Mouse (Mus musculus) intestine, postnatal 0 days (tissue): ENCODE results near the gene Igsf3. TPM values are rescaled to one million over a fixed set of nuclear protein-coding genes. Genes with fewer than 3 reads are reported as not detected.
A peak's percentile ranks its signal among the peaks of the same experiment; 100 is the strongest.

Experiments used
- ATAC-seq: fragments of 200-750 bp; cut with Nextera tagmentation; 2 replicates; pipeline ENCODE4 v1.8.0; 2017; ENCODE audit warnings: mild to moderate bottlenecking, moderate TSS enrichment, moderate library complexity
- H3K27ac ChIP-seq: fragments of 300-500 bp; sonication (generic); 2 replicates; pipeline ENCODE4 v1.5.1; 2014; ENCODE audit warnings: mild to moderate bottlenecking, low read depth, low read length, moderate library complexity
- H3K27me3 ChIP-seq: fragments of 300-500 bp; sonication (generic); replicated peaks from 2 replicates; pipeline ENCODE4 v1.6.1; 2014; ENCODE audit warnings: low read length, mixed read lengths; ENCODE audit not compliant: control insufficient read depth, insufficient read depth
- H3K36me3 ChIP-seq: fragments of 300-500 bp; sonication (generic); 2 replicates; pipeline ENCODE4 v1.6.1; 2014; ENCODE audit warnings: mild to moderate bottlenecking, moderate library complexity; ENCODE audit not compliant: control insufficient read depth, insufficient read depth
- H3K4me1 ChIP-seq: fragments of 300-500 bp; sonication (generic); replicated peaks from 2 replicates; pipeline ENCODE4 v1.6.1; 2014; ENCODE audit warnings: antibody characterized with exemption, low read length, mixed read lengths; ENCODE audit not compliant: control insufficient read depth, insufficient read depth
- H3K4me2 ChIP-seq: fragments of 300-500 bp; sonication (generic); replicated peaks from 2 replicates; pipeline ENCODE4 v1.6.1; 2014; ENCODE audit warnings: low read depth, mild to moderate bottlenecking, moderate library complexity
- H3K4me3 ChIP-seq: fragments of 300-500 bp; sonication (generic); 2 replicates; pipeline ENCODE4 v1.5.1; 2014; ENCODE audit warnings: low read depth, low read length
- H3K9ac ChIP-seq: fragments of 300-500 bp; sonication (generic); 2 replicates; pipeline ENCODE4 v1.6.1; 2014; ENCODE audit warnings: mild to moderate bottlenecking, low read depth, low read length
- H3K9me3 ChIP-seq: fragments of 300-500 bp; sonication (generic); 2 replicates; pipeline ENCODE4 v1.6.1; 2016; ENCODE audit warnings: mixed run types; ENCODE audit not compliant: control insufficient read depth
- CTCF ChIP-seq: sonication (generic); IDR thresholded peaks from 2 replicates; pipeline ENCODE4 v1.5.1; 2016; ENCODE audit warnings: low read depth, mild to moderate bottlenecking, control low read depth, antibody characterized with exemption, moderate library complexity
- WGBS: fragments of 180-500 bp; shearing (Covaris S2); extraction: QIAGEN DNeasy Blood & Tissue Kit; methylation state at CpG from one replicate; pipeline ENCODE4 v1.1.7; 2014; 5-methylcytosine and 5-hydroxymethylcytosine counted together
- polyA plus RNA-seq: library from polyadenylated mRNA; unstranded; fragments of >200 nt; fragmentation: Nextera tagmentation; extraction: Ambion mirVana; gene quantifications from 2 replicates; pipeline ENCODE4 v1.2.1, GENCODE M21; 2015

Gene Igsf3
- polyA plus RNA-seq: 13.0 and 14.2 TPM in 2 replicates

- Histone ChIP-seq H3K9me3 (no peaks in the 10 kb centered on the region), H3K27ac (peak within 1 kb of the TSS; percentile 37; the same call in 1 of the 2 replicates), H3K9ac (peak within 1 kb of the TSS; percentile 79), H3K4me1 (peaks cover 11% of the 10 kb centered on the region; the same call in 1 of the 2 replicates), H3K4me3 (peak within 1 kb of the TSS; percentile 80), H3K27me3 (no peaks in the 10 kb centered on the region), H3K36me3 (no peaks in the 10 kb centered on the region), H3K4me2 (peak within 1 kb of the TSS; percentile 100)
- TF ChIP-seq CTCF: no peak
- 5% methylated on average over 42 of the region's 56 CpGs for WGBS
- peak; percentile 89 for ATAC-seq
Measured at GRCm38 (mm10) chr3:101376538-101377247, at the start of gene Igsf3. Igsf3 (plus strand) TSS chr3:101377083.

DNA sequence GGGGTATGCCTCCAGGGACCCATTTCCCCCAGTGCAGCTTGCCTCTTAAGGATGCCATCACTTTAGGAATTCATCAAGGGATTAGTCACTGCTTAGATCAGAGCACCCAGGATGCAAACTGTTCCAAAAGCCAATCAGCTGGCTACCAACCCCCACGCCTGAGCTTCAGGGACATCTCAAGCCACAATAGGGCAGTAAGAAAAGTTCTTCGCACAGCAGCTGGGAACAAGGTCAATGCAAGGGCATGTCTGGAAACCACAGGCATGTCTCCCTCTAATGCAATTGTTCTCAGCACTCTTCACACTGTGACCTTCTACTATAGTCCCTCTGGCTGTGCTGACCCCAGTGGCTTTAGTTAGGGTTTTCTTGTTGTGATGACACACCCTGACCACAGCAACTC lies 49.6 kb upstream of the Igsf3 start:
- H3K9ac ChIP-seq: no peak overlapping the region
- no peak overlapping the region for H3K4me3 ChIP-seq
- no peaks in the 10 kb centered on the region for H3K27me3 ChIP-seq
- no peaks in the 10 kb centered on the region for H3K36me3 ChIP-seq
- H3K27ac ChIP-seq: no peak overlapping the region
- no peaks in the 10 kb centered on the region for H3K9me3 ChIP-seq
- WGBS: 83% methylated on average over 2 of the region's 2 CpGs
- no peak for TF ChIP-seq CTCF
- ATAC-seq: no peak
- no peaks in the 10 kb centered on the region for H3K4me1 ChIP-seq
- H3K4me2 ChIP-seq: no peak overlapping the region

- no peak overlapping the region for H3K27ac ChIP-seq
- H3K4me1 ChIP-seq: no peaks in the 10 kb centered on the region
- no peak for TF ChIP-seq CTCF
- no peak for ATAC-seq
- no peaks in the 10 kb centered on the region for H3K27me3 ChIP-seq
- H3K9ac ChIP-seq: no peak overlapping the region
- H3K9me3 ChIP-seq: no peaks in the 10 kb centered on the region
- WGBS: 73% methylated on average over 7 of the region's 7 CpGs
- no peak overlapping the region for H3K4me3 ChIP-seq
- H3K4me2 ChIP-seq: no peak overlapping the region
- no peaks in the 10 kb centered on the region for H3K36me3 ChIP-seq
Measured at GRCm38 (mm10) chr3:101328617-101329016, 48.3 kb upstream of the Igsf3 start.

- no peak overlapping the region for H3K4me2 ChIP-seq
- H3K27me3 ChIP-seq: no peaks in the 10 kb centered on the region
- H3K27ac ChIP-seq: no peak overlapping the region
- no peak overlapping the region for H3K9ac ChIP-seq
- no peaks in the 10 kb centered on the region for H3K9me3 ChIP-seq
- H3K36me3 ChIP-seq: no peaks in the 10 kb centered on the region
- H3K4me1 ChIP-seq: no peaks in the 10 kb centered on the region
- no peak overlapping the region for H3K4me3 ChIP-seq
- WGBS: 93% methylated on average over 9 of the region's 9 CpGs
- no peak for ATAC-seq
- TF ChIP-seq CTCF: no peak
Measured at GRCm38 (mm10) chr3:101343199-101343924, 33.5 kb upstream of the Igsf3 start.

- no peak overlapping the region for H3K27ac ChIP-seq
- no peak overlapping the region for H3K4me3 ChIP-seq
- no peaks in the 10 kb centered on the region for H3K27me3 ChIP-seq
- H3K9ac ChIP-seq: no peak overlapping the region
- no peak for TF ChIP-seq CTCF
- H3K4me2 ChIP-seq: no peak overlapping the region
- H3K4me1 ChIP-seq: no peaks in the 10 kb centered on the region
- 76% methylated on average over 3 of the region's 3 CpGs for WGBS
- no peak for ATAC-seq
- no peaks in the 10 kb centered on the region for H3K36me3 ChIP-seq
- no peaks in the 10 kb centered on the region for H3K9me3 ChIP-seq
Measured at GRCm38 (mm10) chr3:101344246-101344645, 32.6 kb upstream of the Igsf3 start.

GRCm38 (mm10) chr3:101345299-101345698 lies 31.6 kb upstream of the Igsf3 start:
- Histone ChIP-seq H3K4me3 (no peak overlapping the region), H3K27ac (no peak overlapping the region), H3K4me1 (no peaks in the 10 kb centered on the region), H3K9ac (no peak overlapping the region), H3K4me2 (no peak overlapping the region), H3K27me3 (no peaks in the 10 kb centered on the region), H3K9me3 (no peaks in the 10 kb centered on the region), H3K36me3 (no peaks in the 10 kb centered on the region)
- TF ChIP-seq CTCF: no peak
- no peak for ATAC-seq
- 54% methylated on average over 6 of the region's 6 CpGs for WGBS
